Mouse (Mus musculus): Measurements from ENCODE around the gene Alpl. TPM values are rescaled to one million over a fixed set of nuclear protein-coding genes. Genes with fewer than 3 reads are reported as not detected.

Gene Alpl
- polyA plus RNA-seq, 1 experiment from 2014 or later, result 9.7 TPM

DNA sequence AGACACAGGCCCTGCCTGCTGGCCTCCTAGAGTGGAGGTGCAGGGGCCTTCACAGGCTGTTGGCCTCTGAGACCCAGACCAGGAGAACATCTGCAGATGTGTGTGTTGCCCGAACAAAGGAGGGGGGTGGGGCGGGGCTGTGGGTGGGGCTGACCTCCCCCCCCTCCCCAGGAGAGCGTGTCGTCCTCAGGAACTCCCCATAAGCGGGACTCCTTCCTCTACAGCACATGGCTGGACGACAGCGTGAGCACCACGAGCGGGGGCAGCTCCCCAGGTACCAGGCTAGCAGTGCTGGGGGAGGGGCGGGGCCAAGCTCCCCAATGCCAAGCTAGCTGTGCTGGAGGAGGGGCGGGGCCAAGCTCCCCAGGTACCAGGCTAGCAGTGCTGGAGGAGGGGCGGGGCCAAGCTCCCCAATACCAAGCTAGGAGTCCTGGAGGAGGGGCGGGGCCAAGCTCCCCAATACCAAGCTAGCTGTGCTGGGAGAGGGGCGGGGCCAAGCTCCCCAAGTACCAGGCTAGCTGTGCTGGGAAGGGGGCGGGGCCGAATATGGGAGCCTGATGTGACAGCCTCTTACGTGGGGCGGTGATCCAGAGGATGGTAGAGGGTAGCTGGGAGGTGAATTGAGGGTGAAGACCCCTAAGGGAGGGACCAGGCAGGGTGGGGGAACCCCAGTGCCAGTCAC is 68.5 kb downstream of the Alpl start:
- no peaks in the 10 kb centered on the region for H3K36me3 ChIP-seq (replicated peaks)
- WGBS (ENCODE audit: insufficient replicate concordance), result 18% methylated on average over 18 of the region's 18 CpGs
- peaks cover 34% of the 10 kb centered on the region for H3K4me1 ChIP-seq (replicated peaks)
- no peak overlapping the region for H3K4me2 ChIP-seq
- no peaks in the 10 kb centered on the region for H3K9me3 ChIP-seq (replicated peaks)
- peaks cover 82% of the 10 kb centered on the region for H3K27me3 ChIP-seq
- peak; percentile 29; the same call in 1 of the 2 replicates for ATAC-seq (ENCODE audit: insufficient read depth)
- no peak overlapping the region for H3K4me3 ChIP-seq (replicated peaks)
- no peak overlapping the region for H3K27ac ChIP-seq (replicated peaks)
- H3K9ac ChIP-seq, result no peak overlapping the region

GRCm38 (mm10) chr4:137726739-137727505 is 69.3 kb downstream of the Alpl start:
- Histone ChIP-seq H3K9me3 (replicated peaks) (no peaks in the 10 kb centered on the region), H3K4me2 (no peak overlapping the region), H3K36me3 (replicated peaks) (no peaks in the 10 kb centered on the region), H3K27me3 (peaks cover 80% of the 10 kb centered on the region), H3K9ac (no peak overlapping the region), H3K27ac (replicated peaks) (no peak overlapping the region), H3K4me3 (replicated peaks) (no peak overlapping the region), H3K4me1 (replicated peaks) (peaks cover 34% of the 10 kb centered on the region)
- WGBS (ENCODE audit: insufficient replicate concordance), result 64% methylated on average over 18 of the region's 18 CpGs
- no peak for ATAC-seq (ENCODE audit: insufficient read depth)

GRCm38 (mm10) chr4:137725541-137726145 is 70.5 kb downstream of the Alpl start:
- no peak for ATAC-seq (ENCODE audit: insufficient read depth)
- Histone ChIP-seq H3K36me3 (replicated peaks) (no peaks in the 10 kb centered on the region), H3K9ac (no peak overlapping the region), H3K27ac (replicated peaks) (no peak overlapping the region), H3K4me3 (replicated peaks) (no peak overlapping the region), H3K9me3 (replicated peaks) (no peaks in the 10 kb centered on the region), H3K4me2 (no peak overlapping the region), H3K27me3 (peaks cover 78% of the 10 kb centered on the region), H3K4me1 (replicated peaks) (peaks cover 34% of the 10 kb centered on the region)
- WGBS (ENCODE audit: insufficient replicate concordance), result 56% methylated on average over 13 of the region's 13 CpGs

GRCm38 (mm10) chr4:137724766-137725165 is 71.4 kb downstream of the Alpl start:
- H3K9me3 ChIP-seq (replicated peaks), result no peaks in the 10 kb centered on the region
- peak overlapping the region; percentile 55 for H3K4me2 ChIP-seq
- H3K27ac ChIP-seq (replicated peaks), result peak overlapping the region; percentile 16; the same call in 1 of the 2 replicates
- H3K36me3 ChIP-seq (replicated peaks), result no peaks in the 10 kb centered on the region
- H3K4me3 ChIP-seq (replicated peaks), result peak overlapping the region; percentile 34
- ATAC-seq (ENCODE audit: insufficient read depth), result 0 out of 2 replicates have a peak, but pooled peaks have one; percentile 10
- peaks cover 79% of the 10 kb centered on the region for H3K27me3 ChIP-seq
- H3K9ac ChIP-seq, result peak overlapping the region; percentile 26; the same call in 1 of the 2 replicates
- 35% methylated on average over 8 of the region's 8 CpGs for WGBS (ENCODE audit: insufficient replicate concordance)
- H3K4me1 ChIP-seq (replicated peaks), result peaks cover 34% of the 10 kb centered on the region

DNA sequence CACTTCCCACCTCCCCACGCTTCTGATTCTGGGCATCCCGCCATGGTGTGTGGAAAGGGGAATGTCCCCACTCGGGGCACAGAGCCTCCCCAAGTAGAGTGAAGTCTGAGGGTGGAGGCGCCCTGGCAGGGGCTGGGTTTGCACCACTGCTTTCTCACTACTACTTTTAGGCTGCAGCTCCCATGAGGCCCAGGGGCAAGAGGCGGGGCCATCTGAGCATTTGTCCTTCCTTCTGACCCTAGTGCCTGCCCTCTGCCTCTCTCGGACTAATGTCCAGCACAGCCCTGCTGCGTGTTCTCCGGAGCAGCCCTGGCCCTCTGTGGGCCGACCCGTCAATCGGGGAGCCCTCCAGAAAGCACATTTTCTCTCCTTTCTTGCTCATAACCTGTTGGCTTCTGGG is 72.0 kb downstream of the Alpl start:
- peak overlapping the region; percentile 26; the same call in 1 of the 2 replicates for H3K9ac ChIP-seq
- peaks cover 35% of the 10 kb centered on the region for H3K4me1 ChIP-seq (replicated peaks)
- no peaks in the 10 kb centered on the region for H3K9me3 ChIP-seq (replicated peaks)
- H3K36me3 ChIP-seq (replicated peaks), result no peaks in the 10 kb centered on the region
- H3K4me2 ChIP-seq, result peak overlapping the region; percentile 55
- H3K27ac ChIP-seq (replicated peaks), result peak overlapping the region; percentile 16; the same call in 1 of the 2 replicates
- H3K27me3 ChIP-seq, result peaks cover 79% of the 10 kb centered on the region
- 40% methylated on average over 11 of the region's 11 CpGs for WGBS (ENCODE audit: insufficient replicate concordance)
- ATAC-seq (ENCODE audit: insufficient read depth), result 0 out of 2 replicates have a peak, but pooled peaks have one; percentile 16
- H3K4me3 ChIP-seq (replicated peaks), result peak overlapping the region; percentile 34

GRCm38 (mm10) chr4:137723527-137723926 is 72.7 kb downstream of the Alpl start:
- Histone ChIP-seq H3K4me2 (peak overlapping the region; percentile 55), H3K36me3 (replicated peaks) (no peaks in the 10 kb centered on the region), H3K4me3 (replicated peaks) (peak overlapping the region; percentile 34; the same call in 1 of the 2 replicates), H3K9ac (no peak overlapping the region), H3K4me1 (replicated peaks) (peaks cover 32% of the 10 kb centered on the region), H3K27me3 (peaks cover 79% of the 10 kb centered on the region), H3K27ac (replicated peaks) (no peak overlapping the region), H3K9me3 (replicated peaks) (no peaks in the 10 kb centered on the region)
- WGBS (ENCODE audit: insufficient replicate concordance), result 32% methylated on average over 25 of the region's 25 CpGs
- ATAC-seq (ENCODE audit: insufficient read depth), result no peak

GRCm38 (mm10) chr4:137722692-137723427 is 73.3 kb downstream of the Alpl start:
- no peak overlapping the region for H3K9ac ChIP-seq
- WGBS (ENCODE audit: insufficient replicate concordance), result 12% methylated on average over 12 of the region's 12 CpGs
- peaks cover 78% of the 10 kb centered on the region for H3K27me3 ChIP-seq
- H3K4me1 ChIP-seq (replicated peaks), result peaks cover 26% of the 10 kb centered on the region
- H3K9me3 ChIP-seq (replicated peaks), result no peaks in the 10 kb centered on the region
- peak overlapping the region; percentile 55 for H3K4me2 ChIP-seq
- H3K4me3 ChIP-seq (replicated peaks), result no peak overlapping the region
- no peaks in the 10 kb centered on the region for H3K36me3 ChIP-seq (replicated peaks)
- no peak for ATAC-seq (ENCODE audit: insufficient read depth)
- no peak overlapping the region for H3K27ac ChIP-seq (replicated peaks)

DNA sequence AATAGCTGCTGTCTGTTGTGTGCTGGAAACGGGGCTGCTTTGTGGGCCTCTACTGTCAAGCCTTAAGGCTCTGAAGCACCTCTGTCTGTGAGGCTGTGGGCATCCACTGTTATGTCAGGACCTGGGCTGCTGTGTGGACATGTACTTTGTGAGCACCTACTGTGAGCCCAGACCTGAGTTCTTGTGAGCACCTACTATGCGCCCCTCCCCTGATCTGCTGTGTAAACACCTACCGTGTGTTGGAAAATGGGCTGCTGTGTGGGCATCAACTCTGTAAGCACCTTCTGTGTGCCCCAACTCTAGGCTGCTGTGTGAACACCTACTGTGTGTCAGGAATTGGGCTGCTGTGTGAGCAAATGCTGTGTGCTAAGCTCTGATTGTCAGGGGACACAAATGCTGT is 74.0 kb downstream of the Alpl start:
- Histone ChIP-seq H3K4me3 (replicated peaks) (no peak overlapping the region), H3K27me3 (peaks cover 77% of the 10 kb centered on the region), H3K9me3 (replicated peaks) (no peaks in the 10 kb centered on the region), H3K36me3 (replicated peaks) (no peaks in the 10 kb centered on the region), H3K4me1 (replicated peaks) (peaks cover 22% of the 10 kb centered on the region), H3K4me2 (no peak overlapping the region), H3K27ac (replicated peaks) (no peak overlapping the region), H3K9ac (no peak overlapping the region)
- 67% methylated on average over 3 of the region's 3 CpGs for WGBS (ENCODE audit: insufficient replicate concordance)
- ATAC-seq (ENCODE audit: insufficient read depth), result no peak

DNA sequence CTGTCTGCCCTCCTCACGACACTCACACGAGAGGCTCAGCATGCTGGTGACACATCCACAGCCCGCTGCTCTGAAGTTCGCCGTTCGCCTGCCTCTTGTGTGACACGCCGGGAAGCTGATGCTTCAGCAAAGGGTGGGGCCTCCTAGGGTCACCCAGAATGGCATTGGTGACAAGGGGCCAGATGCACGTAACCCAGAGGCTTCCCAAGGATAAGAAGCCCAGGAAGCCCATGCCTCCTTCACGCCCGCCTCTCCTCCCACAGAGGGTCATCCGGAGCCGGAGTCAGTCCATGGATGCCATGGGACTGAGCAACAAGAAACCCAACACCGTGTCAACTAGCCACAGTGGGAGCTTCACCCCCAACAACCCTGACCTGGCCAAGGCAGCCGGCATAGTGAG is 74.6 kb downstream of the Alpl start:
- WGBS (ENCODE audit: insufficient replicate concordance), result 79% methylated on average over 15 of the region's 15 CpGs
- no peak overlapping the region for H3K27ac ChIP-seq (replicated peaks)

GRCm38 (mm10) chr4:137719378-137720077 is 76.7 kb downstream of the Alpl start:
- WGBS (ENCODE audit: insufficient replicate concordance), result 22% methylated on average over 15 of the region's 15 CpGs
- Histone ChIP-seq H3K27me3 (peaks cover 74% of the 10 kb centered on the region), H3K4me3 (replicated peaks) (no peak overlapping the region), H3K9ac (no peak overlapping the region), H3K4me1 (replicated peaks) (peaks cover 14% of the 10 kb centered on the region), H3K36me3 (replicated peaks) (no peaks in the 10 kb centered on the region), H3K27ac (replicated peaks) (no peak overlapping the region), H3K9me3 (replicated peaks) (no peaks in the 10 kb centered on the region), H3K4me2 (no peak overlapping the region)
- ATAC-seq (ENCODE audit: insufficient read depth), result no peak

More for the DNA sequence above, 74.6 kb downstream of the Alpl start:
- Histone ChIP-seq H3K4me2 (no peak overlapping the region), H3K4me1 (replicated peaks) (peaks cover 22% of the 10 kb centered on the region), H3K27me3 (peaks cover 76% of the 10 kb centered on the region), H3K4me3 (replicated peaks) (no peak overlapping the region), H3K9ac (no peak overlapping the region), H3K9me3 (replicated peaks) (no peaks in the 10 kb centered on the region), H3K36me3 (replicated peaks) (no peaks in the 10 kb centered on the region)
- ATAC-seq (ENCODE audit: insufficient read depth), result no peak

All from liver, embryonic 15.5 days (tissue).